Mouse (Mus musculus) urinary bladder, postnatal 10 days (tissue): ENCODE data around the gene Olfr781.
"Not testable (repeated sequence)": the region's sequence is repeated elsewhere in the genome, so short reads cannot be mapped to it uniquely, and the experiment has no call there.

ENCODE experiments used
- DNase-seq: peaks from one replicate; pipeline ENCODE4 v3.0.0; 2022; ENCODE audit warnings: low spot score

Gene Olfr781

DNA sequence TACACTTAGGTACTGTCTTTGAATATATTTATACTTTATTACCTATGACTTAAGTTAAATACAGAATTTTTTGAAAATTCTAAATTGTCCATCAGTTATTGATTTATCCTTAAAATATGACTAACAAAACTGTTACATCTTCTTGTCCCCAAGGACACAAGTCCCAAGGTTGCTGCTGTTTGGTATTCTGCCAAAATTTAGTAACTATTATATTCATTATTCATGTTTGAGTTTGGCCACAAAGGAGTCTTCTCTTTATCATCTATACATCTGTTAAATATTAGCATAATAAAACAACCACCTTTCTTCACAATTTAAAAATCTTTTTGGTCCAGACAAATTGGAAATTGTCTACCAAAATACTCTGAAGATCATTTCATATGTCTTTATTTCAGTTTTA, at the start of gene Olfr781:
Gene Olfr781, plus strand, starts transcription at position 301 of the 400 bp plus-strand sequence.
- no peak for DNase-seq

DNA sequence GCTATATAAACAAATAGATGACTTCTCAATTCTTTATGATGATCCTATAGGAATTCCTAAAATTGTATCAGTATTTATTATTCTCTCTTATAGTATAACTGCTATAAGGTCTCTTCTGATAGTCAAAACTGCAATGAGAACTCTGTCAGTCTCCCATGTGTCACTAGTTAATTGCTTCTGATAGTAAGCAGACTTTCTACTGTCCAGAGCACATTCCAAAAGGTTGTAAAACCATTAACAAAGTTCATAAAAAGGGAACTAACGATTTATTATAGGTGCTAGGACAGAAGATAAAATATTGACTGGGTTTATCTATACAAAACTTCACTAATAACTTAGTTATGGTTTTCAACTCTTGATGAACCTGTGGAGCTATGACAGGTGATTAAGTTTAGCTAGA, 15.7 kb upstream of the Olfr781 start:
- DNase-seq: not testable (repeated sequence)

DNA sequence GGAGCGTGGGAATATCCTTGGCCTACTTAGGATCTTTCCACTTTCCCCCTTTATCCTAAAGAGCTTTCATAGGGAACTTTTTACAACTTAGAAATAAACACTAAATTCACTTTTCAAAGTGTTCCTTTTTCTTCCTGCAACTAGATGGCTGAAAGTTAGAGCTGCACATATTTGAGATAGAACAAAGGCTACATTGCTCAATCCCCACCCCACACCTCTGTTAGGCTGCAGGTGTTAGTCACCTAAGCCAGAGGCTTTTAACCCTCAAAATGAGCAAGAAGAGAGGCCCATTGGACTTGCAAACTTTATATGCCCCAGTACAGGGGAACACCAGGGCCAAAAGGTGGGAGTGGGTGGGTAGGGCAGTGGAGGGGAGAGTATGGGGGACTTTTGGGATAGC, 15.1 kb upstream of the Olfr781 start:
- DNase-seq: not testable (repeated sequence)

DNA sequence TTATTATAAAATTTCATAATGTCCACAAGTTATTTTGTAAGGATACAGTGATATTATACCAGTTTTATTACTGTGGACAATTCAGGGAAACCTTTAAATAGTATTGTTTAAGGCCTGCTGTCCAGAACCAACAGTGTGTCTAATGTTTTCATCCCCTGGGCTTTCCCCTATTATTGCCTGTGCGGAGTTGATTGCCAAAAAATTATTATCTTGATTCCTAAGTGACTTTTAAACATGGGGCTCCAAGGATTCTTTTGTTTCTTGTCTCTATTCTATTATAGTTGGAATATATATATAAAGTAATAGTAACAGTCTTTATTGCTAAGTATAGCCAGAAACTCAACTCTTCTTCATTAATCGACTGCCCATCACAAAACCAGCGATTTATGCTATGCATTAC, 10.8 kb upstream of the Olfr781 start, which contains the start of gene Olfr780:
Gene Olfr780, plus strand, starts transcription at position 301 of the 400 bp plus-strand sequence.
- no peak for DNase-seq

DNA sequence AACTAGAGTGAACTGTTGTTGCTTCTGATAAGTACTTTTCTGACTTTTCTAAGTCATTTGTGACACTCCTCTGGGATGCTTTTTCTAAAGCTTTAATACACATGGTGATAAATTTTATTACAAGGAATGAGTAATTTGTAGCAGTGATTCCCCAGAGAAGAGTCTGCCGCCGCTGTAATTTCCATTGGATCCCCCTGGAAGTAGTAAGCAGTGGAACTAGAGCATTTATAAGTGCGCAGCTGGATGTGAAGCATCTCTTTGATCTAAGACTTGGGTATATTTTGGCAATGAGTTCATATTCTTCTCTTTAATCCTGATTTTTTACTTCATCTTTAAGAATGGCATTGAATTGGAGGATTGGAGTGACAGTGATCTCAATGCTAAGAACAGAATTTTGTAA, 19.9 kb downstream of the Olfr781 start, which contains the start of gene Olfr782:
Gene Olfr782, plus strand, starts transcription at position 301 of the 400 bp plus-strand sequence.
- no peak for DNase-seq

DNA sequence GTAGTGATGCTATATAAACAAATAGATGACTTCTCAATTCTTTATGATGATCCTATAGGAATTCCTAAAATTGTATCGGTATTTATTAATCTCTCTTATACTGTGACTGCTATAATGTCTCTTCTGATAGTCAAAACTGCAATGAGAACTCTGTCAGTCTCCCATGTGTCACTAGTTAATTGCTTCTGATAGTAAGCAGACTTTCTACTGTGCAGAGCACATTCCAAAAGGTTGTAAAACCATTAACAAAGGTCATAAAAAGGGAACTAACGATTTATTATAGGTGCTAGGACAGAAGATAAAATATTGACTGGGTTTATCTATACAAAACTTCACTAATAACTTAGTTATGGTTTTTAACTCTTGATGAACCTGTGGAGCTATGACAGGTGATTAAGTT, 23.8 kb downstream of the Olfr781 start:
- not testable (repeated sequence) for DNase-seq

DNA sequence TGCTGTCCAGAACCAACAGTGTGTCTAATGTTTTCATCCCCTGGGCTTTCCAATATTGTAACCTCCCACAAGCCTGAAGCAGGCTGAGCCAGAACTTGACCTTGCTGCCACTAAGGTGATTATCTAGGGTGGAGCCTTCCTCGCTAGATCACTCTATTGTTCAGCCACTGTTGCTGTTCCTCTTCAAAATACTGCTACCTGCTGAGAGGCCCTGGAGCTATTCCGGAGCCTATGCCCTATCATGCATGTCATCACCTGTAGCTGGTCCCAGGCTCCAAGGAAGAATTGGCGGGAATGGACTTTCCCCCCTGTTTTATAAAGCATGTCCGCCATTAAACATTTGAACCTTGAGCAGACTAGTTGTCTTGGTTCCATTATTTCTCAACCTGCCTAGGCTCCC, 27.8 kb downstream of the Olfr781 start:
- not testable (repeated sequence) for DNase-seq

DNA sequence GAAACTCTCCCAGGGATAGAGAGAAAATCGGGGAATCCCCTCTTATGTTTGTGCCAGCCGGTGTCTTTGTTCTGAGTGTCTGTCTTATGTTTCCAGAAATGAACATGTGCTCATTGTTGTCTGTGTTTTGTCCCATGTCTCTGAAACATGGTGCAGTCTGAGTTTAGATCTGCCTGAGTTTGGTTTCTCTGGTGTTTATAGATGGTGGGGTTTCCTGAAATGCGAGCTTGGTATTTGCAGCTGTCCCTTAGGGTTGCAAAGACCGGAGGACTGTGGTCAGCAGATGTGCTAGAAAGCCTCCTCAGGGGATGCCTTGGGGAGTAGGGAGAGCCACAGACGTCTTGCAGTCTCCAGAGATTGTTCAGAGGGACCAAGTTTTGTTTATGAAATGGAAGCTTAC, 28.7 kb downstream of the Olfr781 start:
- DNase-seq: no peak

DNA sequence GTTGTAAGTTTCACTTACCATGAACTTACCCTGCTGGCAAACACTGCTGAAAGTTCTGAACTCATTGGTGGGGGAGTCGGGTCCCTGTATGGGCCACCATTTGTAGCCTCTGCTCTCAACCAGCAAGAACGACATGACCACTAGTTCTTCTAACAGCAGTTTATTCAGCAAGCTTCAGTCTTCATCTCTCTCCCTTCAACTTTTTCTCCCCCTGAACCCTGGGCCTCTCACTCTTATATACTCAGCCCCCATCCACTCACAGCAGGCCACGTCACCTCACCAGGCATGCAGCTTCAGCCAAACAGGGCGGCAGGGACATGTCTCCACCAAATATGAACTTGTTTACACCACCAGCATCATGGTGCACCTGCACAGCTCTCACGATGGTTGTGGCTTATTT, 45.4 kb downstream of the Olfr781 start:
- not testable (repeated sequence) for DNase-seq
